Mouse (Mus musculus): ENCODE data around the gene Rbm47.

Gene Rbm47

DNA sequence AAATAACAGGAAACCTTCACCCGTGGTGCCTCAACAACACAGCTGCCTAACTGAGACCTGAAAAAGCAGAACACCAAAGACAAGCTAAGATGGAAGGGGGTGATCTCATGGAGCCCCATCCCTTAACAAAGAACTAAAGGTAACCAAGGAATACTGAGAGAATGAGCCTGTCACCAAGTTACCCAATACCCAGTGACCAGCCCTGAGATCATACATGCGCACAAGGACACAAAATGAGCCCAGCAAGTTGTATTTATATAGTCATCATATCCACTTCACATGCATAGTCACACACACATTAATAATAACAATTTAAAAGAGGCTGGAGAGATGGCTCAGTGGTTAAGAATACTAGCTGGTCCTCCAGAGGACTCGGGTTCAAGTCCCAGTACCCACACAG lies 44.0 kb downstream of the Rbm47 start:
- DNase-seq (ENCODE audit: low read depth, low spot score): no peak

DNA sequence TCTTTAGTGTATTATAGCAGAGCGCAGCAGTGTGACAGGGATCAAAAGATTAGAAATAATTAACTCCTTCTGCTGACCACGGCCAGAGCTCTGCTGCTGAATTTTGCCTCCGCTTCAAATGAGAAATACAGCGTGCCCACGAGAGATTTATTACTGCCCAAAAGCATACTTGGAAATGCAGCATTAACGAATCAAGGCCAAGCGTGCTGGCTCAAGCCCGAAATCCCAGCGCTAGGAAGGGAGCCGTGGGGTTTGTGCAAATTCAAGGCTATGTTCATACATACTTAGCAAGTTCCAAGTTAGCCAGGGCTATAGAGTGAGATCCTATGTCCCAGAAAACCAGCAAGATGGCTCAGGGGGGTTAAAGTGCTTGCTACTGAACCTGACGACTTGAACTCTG lies 47.5 kb downstream of the Rbm47 start:
- no peak for DNase-seq (ENCODE audit: low read depth, low spot score)

DNA sequence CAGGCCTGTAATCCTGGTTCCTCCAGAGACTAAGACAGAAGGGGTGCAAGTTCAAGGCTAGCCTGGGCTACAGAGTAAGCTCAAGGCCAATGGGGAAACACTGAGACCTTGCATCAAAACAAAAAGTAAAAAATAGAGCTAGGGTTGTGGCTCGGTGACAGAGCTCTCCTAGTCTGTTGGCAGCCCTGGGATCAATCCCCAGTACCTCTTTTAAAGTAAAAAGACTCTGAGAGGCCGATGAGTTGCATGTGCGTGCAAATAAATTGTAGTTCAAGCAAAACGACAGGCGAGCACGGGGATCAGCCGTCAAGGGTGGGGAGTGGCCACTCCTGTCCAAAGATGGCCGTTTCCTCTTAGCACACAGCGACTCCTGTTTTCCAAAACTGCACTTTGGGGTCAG lies 48.0 kb downstream of the Rbm47 start:
- no peak for DNase-seq (ENCODE audit: low read depth, low spot score)

DNA sequence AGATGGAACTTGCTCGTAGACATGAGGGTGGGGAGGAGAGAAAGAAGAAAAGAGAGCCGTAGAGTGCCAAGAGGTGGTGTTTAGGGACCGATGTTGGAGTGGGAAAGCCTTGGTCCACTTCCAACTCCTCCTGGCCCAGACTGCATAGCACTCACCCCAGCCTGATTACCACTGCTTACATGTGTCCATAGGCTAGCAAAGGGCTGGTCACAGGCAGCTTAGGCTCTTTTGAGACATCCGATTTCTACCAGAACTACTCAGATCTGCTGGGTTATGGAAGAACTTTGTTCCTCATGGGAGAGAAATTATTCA lies 48.9 kb downstream of the Rbm47 start:
- no peak for DNase-seq (ENCODE audit: low read depth, low spot score)

DNA sequence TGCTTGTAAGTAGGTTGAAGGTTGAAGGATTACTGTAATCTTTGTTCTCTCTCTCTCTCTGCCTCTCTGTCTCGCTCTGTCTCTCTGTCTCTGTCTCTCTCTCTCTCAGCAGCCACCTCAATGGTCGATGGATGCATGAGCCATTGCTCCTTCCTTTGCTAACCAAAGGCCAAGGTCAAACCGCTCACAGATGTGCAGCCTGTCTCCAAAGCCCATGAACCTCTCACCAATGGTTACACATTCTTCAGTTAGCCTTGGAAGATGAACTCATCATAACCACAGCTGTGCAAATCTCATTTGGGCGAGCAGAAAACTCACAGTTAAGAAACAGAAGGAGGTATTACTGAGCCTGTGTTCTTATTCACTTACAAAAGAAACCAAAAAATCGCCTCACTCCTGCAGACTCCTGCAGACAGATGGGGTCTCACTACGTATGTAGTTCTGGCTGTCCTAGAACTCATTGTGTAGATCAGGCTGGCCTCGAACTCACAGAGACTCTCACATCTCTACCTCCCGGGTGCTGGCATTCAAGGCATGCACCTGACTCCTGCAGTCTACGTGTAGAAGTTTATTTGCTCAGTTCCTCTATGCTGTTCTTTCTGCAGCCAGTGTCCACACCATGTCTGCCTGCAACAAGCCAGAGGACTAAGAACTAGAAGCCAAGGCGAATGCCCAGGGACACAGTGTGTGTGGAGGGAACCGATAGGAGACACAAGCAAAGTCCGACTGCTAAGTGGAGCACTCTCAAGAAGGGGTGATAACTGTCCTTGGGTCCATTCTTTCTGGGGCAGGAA lies 49.4 kb downstream of the Rbm47 start:
- DNase-seq (ENCODE audit: low read depth, low spot score): no peak

DNA sequence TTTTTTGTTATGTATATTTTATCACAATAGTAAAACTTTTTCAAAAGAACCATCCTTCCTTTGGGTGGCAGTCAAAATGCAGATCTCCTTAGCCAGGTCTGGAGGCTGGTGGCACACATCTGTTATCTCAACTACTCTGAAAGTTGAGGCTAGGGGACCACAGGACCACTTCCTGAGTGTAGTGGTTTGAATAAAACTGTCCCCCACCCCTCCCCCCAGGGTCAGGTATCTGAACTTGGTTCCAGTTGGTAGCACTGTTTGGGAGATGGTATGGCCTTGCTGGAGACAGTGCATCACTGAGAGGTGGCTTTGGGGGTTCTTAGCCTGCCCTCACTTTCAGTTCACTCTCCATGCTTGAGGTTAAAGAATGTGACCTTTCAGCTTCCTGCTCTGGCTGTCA lies 51.7 kb downstream of the Rbm47 start:
- DNase-seq (ENCODE audit: low read depth, low spot score): no peak

DNA sequence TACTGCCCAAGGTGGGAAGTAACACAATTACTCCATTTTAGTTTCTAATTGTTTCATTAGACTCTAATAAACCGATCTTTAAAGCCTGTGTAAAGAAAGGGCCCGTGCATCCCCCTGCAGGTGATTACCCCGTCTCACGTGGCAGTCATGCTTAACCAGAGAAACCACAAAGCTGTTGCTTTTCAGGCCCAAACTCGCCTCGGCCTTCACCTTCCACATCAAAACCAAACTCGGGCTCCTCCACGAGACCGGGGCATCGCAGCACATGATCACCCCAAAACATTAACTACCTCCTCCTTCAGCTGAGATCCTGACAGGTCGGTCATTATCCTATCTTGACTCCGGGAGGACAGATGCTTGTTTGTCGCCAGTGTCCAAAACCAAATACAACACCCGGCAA lies 58.2 kb downstream of the Rbm47 start:
- DNase-seq (ENCODE audit: low read depth, low spot score): no peak

DNA sequence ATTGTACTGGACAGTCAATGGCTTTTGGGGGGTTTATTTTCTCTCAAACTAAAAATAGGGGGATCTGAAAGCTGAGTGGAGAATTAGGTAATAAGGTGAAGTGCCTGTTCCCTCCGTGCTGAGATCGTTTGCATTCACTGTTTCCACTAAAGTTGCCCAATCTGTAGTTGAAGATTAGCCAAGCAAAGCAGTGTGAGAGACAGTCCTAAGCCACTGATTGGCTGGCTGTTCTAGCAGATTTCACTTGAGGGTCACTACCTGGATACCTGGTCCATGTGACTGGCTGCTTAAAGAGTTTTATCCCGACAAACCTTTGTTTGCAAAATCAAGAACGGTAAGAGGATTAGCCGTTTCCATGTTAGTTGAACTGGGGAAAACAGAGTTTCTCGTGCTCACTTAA lies 58.7 kb downstream of the Rbm47 start:
- DNase-seq (ENCODE audit: low read depth, low spot score): no peak

DNA sequence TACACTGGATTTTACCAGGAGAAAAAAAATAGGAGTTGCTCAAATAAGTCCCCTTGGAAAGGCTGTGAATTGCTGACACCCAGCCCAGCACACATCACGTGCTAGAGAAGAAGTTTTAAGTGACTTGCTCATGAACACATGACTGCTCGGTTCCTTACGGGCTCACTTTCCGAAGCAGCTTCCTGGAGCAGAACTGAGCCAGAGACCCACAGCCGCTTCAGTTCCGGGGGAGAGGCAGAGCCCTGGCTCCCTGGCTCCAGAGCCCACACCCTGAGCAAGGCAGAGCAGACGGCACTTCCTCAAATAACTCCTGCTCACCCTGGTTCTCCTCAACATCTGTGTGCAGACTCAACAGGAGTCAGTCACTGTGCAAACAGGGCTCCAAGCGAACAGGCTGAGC lies 60.9 kb downstream of the Rbm47 start:
- no peak for DNase-seq (ENCODE audit: low read depth, low spot score)

DNA sequence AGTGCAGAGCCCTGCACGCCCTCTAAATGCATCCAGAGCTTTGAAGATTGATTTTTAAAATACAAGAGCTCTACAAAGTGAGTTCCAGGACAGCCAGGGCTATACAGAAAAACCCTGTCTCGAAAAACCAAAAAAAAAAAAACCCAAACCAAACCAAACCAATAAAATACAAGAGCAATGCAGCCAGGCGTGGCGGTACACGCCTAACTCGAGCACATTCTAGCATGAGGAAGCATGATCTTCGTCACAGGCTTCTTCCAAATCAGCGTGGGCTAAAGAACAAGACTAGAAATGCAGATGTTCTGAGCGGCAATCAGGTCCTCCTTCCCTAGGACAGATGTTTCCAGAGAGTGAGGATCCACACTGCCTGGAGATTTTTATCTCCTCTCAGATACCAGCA lies 66.5 kb downstream of the Rbm47 start:
- no peak for DNase-seq (ENCODE audit: low read depth, low spot score)

DNA sequence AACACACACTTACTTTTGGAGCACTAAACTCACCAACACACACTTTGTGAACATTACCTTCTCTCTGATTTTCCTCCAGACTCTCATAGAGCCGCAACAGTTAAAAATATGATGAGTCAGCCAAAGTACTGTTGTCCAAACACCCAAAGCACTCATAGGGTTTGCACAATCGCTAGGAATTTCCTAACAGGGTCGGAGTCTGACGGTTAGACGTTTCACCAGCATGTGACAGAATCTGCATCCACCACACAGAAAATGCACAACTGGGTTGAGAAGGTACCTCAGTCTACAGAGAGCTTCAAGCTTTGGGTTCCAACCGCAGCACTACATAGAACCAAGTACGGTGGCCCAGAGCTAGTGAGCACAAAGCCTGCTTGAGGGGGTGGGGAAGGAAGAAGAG lies 67.0 kb downstream of the Rbm47 start:
- DNase-seq (ENCODE audit: low read depth, low spot score): no peak

DNA sequence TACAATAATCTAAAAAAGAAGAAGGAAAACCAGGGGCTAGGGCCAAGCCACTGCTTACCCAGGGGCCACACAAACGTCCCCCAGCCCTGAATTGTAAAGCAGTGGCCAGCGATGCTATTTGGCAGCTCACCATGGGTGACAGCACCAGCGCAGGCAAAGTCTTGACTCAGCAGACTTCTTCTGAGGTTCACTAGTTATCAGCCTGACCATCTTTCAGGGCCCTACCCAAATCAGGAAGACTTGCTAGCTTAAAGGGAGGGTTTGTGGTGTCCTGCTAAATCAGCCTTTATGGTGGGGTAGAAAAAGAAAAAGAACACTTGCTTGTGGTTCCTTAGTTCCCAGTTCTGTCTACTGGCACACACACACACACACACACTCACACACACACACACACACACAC lies 67.6 kb downstream of the Rbm47 start:
- no peak for DNase-seq (ENCODE audit: low read depth, low spot score)

DNA sequence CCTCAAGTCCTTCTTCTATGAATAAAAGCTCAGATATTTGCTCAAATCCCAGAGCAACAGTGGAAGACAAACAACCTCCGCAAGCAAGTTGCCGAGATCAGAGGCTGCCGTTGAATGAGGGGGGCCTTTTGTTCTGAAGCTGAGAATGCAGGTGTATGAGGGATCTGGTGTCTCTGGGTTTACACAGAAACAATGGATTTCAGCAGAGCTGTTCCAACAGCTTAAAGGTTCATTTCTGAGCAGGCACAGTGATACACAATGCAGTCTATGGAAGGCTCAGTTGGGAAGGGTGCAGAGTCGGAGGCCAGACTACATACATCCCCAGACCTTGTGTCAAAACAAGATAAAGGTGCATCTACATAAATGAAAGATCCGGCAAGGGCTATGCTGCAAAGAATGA lies 69.5 kb downstream of the Rbm47 start:
- DNase-seq (ENCODE audit: low read depth, low spot score): no peak

DNA sequence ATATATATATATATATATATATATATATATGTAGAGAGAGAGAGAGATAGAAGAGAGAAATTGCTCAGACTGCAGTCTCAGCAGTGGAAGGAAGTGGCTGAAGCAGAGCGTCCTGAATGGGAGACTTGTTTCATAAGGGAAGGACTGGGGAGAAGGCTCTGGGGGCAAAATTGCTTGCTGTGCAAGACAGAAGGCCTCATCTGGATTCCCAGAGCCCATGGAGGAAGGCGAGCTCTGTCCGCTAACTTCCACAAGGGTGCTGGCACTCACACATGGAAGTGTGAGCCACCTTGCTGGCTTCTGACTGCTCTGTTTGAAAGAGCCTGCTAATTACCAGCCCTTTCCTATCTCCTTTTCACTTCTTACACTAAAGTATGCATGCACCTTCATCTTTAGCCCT lies 70.1 kb downstream of the Rbm47 start:
- no peak for DNase-seq (ENCODE audit: low read depth, low spot score)

DNA sequence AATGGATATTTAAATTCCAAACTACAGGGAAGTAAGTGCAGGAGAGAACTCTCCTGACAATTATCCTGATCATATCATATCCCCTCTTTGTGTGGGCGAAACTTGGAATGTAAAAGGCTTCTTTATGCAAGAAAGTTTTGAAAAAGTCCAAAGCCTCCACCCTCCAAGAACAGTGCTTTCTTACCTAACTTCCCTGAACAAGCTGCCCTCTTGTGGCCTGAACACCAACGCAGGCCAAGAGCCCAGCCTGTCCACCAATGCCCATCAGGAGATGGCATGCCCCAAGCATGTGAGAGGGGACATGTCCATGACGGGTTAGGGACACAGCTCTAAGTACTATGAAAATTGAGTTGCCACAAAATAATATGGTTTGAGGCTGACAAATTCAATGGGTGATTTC lies 71.3 kb downstream of the Rbm47 start:
- DNase-seq (ENCODE audit: low read depth, low spot score): no peak

DNA sequence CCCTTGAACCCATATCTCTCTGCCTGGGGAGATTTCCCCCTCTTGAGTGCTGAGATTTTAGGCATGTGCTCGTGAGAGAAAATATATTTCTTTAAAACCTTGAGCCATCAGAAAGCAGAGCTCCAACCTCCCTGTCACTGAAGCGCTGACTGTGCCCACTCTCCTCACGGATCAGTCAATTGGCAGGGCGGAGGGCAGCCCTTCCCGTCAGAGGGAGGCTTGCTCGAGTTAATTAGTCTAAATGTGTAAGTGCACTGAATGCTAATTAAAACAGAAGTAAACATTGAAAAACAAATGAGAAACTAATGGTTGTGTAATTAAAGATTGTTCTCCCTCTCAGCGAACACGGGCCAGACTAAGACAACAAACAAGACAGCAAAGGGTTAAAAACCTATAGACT lies 72.6 kb downstream of the Rbm47 start:
- no peak for DNase-seq (ENCODE audit: low read depth, low spot score)

DNA sequence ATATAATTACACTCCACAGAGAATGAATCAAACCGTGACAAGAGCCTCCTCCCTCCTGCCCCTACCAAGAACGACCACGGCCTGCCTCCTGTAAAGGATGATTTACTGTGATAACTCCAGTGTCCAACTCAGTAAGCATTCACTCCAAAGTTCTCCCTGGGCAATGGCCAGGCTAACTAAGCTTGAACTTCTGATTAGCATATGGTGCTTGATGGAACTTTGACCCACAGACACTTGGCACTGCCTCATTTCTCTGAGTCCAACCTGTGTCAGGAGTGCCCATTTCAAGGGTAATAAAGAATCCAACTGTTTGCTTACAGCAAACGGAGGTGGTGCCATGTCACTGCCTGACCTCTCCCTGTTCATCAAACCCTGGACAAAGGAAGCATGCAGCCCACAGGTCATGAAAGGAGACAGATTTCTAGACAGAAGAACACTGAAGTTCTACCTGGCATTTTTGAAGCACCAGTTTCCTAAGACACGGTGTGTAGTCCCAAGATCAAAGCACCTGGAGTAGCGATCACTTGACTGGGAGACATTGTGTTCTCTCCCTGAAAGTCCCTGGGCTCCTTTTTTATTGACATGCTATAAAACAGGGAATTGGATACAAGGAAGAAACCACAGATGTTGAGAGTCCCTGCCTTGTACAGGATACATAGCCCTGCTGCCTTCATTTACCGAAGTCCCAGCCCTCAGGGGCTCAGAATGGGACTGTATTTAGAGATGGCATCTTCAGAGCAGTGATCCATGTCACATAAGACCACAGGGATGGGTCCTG lies 74.6 kb downstream of the Rbm47 start:
- no peak for DNase-seq (ENCODE audit: low read depth, low spot score)

DNA sequence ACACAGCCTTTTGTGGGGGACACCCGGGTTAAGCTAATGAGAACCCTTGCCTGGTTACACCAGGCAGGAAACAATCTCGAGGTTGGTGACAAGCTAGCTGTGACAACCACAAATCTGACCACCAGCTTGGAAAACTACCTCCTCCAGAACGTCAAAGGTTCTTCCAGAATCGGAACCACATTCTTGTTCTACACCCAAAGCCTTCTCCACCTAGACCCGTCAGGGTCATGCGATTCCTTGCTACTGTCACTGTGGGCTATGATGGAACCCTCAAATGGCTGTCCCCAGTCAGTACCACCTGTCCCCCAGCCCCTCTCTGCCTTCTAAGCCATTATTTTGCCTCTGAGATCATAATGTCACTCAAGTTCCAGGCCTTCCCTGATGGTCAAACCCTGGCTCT lies 76.8 kb downstream of the Rbm47 start:
- no peak for DNase-seq (ENCODE audit: low read depth, low spot score)

DNA sequence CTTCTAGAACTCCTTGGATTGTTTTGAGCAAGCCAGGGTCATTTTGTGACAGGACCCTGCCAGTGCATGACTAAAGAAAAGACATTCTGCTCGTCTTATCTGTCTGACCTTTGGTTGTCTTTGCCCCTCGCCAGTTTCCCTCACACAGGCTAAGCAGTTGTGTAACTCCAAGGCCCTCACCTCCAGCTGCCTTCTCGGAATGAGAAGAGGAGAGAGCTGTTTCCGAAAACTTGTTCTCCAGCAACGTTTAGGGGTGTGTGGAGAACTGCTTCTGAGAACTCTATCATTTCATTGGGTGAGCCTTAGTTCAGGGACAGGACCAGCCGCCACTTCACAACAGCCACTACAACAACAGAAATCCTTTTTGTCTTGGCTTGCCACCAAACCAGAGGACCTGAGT lies 77.8 kb downstream of the Rbm47 start:
- DNase-seq (ENCODE audit: low read depth, low spot score): no peak

DNA sequence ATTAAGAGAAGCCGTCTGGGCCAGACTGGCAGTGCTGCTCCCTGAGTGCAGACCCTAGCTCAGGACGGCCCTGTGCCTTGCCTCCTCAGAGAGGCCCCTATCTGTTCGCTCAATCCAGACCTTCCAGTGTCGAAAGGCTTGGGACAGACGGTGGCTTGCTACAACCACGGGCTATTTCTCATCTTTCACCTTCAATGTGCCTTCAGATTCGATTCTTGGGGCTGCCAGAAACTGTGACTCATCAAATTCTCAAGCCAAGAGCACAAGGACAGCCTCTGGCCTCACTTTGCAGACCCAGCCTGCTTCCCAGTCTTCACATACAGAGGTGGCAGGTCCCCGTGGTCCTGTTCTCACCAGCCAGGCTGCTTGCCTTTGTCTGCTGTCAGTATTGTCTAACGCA lies 82.9 kb downstream of the Rbm47 start:
- no peak for DNase-seq (ENCODE audit: low read depth, low spot score)

DNA sequence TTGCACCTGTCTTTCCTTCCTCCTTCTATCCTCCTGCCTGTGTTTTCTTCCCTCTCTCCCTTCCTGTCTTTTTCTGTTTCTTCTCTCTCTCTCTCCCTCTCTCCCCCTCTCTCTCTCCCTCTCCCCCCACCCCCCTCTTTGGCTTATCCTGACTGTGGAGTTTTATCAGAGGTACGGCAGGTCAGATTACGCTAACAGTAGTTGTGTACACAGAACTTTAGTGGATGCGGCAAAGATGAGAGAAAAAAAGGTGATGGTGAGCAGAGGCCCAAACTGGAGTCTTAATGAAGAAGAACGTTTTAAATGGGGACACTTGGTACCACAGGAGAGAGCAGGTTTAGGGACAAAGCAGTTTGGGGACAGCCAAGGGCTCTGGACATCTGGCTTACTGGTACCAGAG lies 83.3 kb downstream of the Rbm47 start:
- DNase-seq (ENCODE audit: low read depth, low spot score): no peak

DNA sequence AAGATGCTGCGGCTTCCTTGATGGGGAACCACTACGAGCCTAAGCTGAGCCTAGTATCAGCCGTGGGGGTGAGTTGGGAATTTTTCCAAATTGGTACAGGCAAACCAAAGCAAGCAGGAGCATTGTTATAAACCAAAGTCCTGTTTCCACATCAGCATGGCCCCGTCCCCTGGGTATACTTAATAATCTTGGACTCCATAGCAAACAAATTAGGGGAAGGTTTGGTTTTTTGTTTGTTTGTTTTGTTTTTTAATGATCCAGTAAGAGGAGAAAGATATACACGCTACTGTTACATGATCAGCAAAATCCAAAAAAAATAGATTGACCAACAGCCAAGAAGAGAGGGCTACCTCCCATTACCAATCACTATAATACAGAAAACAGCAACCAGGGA lies 84.0 kb downstream of the Rbm47 start:
- no peak for DNase-seq (ENCODE audit: low read depth, low spot score)

DNA sequence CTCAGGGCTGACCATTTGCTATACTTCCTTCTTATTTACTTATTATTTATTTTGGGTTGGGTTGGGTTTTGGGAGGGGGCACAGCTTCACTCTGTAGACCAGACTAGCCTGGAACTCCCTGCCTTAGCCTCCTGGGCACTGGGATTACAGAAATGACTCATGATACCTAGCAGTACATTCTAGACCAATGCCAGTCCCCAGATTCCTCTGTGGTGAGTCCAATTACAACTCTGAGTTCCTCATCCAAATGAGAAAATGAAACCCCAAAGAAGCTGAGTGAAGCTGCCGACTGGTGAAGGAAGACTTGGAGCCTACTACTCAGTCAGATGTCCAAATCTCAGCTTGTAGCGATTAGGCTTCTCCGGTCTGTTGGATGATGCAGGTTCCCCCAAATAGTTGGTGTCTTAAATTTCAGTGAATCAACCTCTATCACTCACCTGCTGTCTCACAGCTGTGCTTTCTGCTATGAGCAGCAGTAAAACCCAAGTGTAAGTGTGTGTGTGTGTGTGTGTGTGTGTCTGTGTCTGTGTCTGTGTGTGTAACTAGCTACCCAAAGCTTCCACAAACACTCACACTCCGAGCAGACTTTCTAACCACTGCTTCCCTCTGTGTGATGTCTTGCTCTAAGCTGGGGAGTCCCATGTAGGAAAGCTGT lies 84.5 kb downstream of the Rbm47 start:
- no peak for DNase-seq (ENCODE audit: low read depth, low spot score)
